ENCODE assay signal across 8 mouse cellular contexts in genomic region chr4:126057207-126058133, GRCm38 (mm10). TPM values are rescaled to one million over a fixed set of nuclear protein-coding genes. Genes with fewer than 3 reads are reported as not detected.
DNase-seq lines count a peak whose midpoint lies in the region; ATAC-seq lines count a peak whose summit lies in the region.

No protein-coding gene starts in this region.

- peak overlapping the region; percentile 76 for H3K4me2 ChIP-seq in heart, embryonic 11.5 days

- intact Hi-C loops in heart, postnatal 14 days (cut with DNase I): no loop called here
- intact Hi-C loops in left cerebral cortex, postnatal 14 days (cut with DNase I): no loop called here

- no peaks in the 10 kb centered on the region for H3K27me3 ChIP-seq in heart, embryonic 11.5 days (ENCODE audit: control insufficient read depth, insufficient read depth, low read length)

- peaks cover 7% of the 10 kb centered on the region for H3K36me3 ChIP-seq in heart, embryonic 11.5 days (ENCODE audit: control insufficient read depth, insufficient read depth, low read length)

- DNase-seq in heart, postnatal 14 days: no peak
- DNase-seq in MEL-GATA-1-ER (ENCODE audit: extremely low read depth, low read depth): peak; percentile 26
- no peak for DNase-seq in urinary bladder, postnatal 10 days (ENCODE audit: low spot score)
- no peak for DNase-seq in cerebellum, adult 18-20 months
- no peak for DNase-seq in left cerebral cortex, postnatal 14 days (ENCODE audit: low spot score in 2 of 2)

- peak overlapping the region; percentile 64 for H3K27ac ChIP-seq in heart, embryonic 11.5 days (ENCODE audit: low read depth, low read length)

- peak overlapping the region; percentile 75 for H3K9ac ChIP-seq in heart, embryonic 11.5 days (ENCODE audit: low read depth, low read length)

- 12% methylated on average over 19 of the region's 19 CpGs for WGBS in heart, embryonic 11.5 days (ENCODE audit: insufficient replicate concordance)

- peaks cover 6% of the 10 kb centered on the region for H3K4me1 ChIP-seq in heart, embryonic 11.5 days (ENCODE audit: control insufficient read depth, insufficient read depth, low read length)

- H3K9me3 ChIP-seq in heart, embryonic 11.5 days (replicated peaks; ENCODE audit: control insufficient read depth, low read length): no peaks in the 10 kb centered on the region

- H3K4me3 ChIP-seq in heart, embryonic 11.5 days (ENCODE audit: low read depth, low read length): peak overlapping the region; percentile 73

- no peak for ATAC-seq in heart, embryonic 11.5 days (replicated peaks; ENCODE audit: insufficient number of reproducible peaks, low FRiP score, low TSS enrichment)
- ATAC-seq in granulocyte monocyte progenitor cell, adult 5-6 weeks (replicated peaks; ENCODE audit: poor library complexity, severe bottlenecking): peak; percentile 49
- ATAC-seq in megakaryocyte, adult 5-6 weeks (ENCODE audit: poor library complexity, severe bottlenecking): peak; percentile 43

RNA-seq across cellular contexts. Expression of gene Oscp1, which starts 0.9 kb away (rescaled TPM):
- polyA plus RNA-seq in heart, embryonic 11.5 days (2014; fragmentation: Nextera tagmentation; extraction: Ambion mirVana): 5.3 TPM in 2 replicates
- total RNA-seq in heart, postnatal 14 days (2021): 1 to 10 TPM; 1.8 to 2.4 TPM
- total RNA-seq in granulocyte monocyte progenitor cell, adult 5-6 weeks (2014; fragmentation: Nextera tagmentation): 4.6 and 12.2 TPM in 2 replicates
- total RNA-seq in granulocyte monocyte progenitor cell, adult 5-6 weeks (2017): 4.4 and 20.5 TPM in 2 replicates
- total RNA-seq in megakaryocyte, adult 5-6 weeks (2015): 0.75 and 0.83 TPM in 2 replicates
- 4.0 and 5.7 TPM in 2 replicates for total RNA-seq in megakaryocyte, adult 5-6 weeks (2017)
- 10 to 100 TPM; 49.7 to 55.3 TPM for total RNA-seq in left cerebral cortex, postnatal 14 days (2021)

RNA-seq across cellular contexts. Expression of gene Mrps15, which starts 10.7 kb away (rescaled TPM):
- polyA plus RNA-seq in heart, embryonic 11.5 days (2014; fragmentation: Nextera tagmentation; extraction: Ambion mirVana): 136 and 155 TPM in 2 replicates
- total RNA-seq in heart, postnatal 14 days (2021): 10 to 100 TPM; 65.6 to 66.3 TPM
- 135 and 152 TPM in 2 replicates for total RNA-seq in granulocyte monocyte progenitor cell, adult 5-6 weeks (2014; fragmentation: Nextera tagmentation)
- total RNA-seq in granulocyte monocyte progenitor cell, adult 5-6 weeks (2017): 64.2 and 89.9 TPM in 2 replicates
- total RNA-seq in megakaryocyte, adult 5-6 weeks (2015): 120 and 147 TPM in 2 replicates
- 64.5 and 68.3 TPM in 2 replicates for total RNA-seq in megakaryocyte, adult 5-6 weeks (2017)
- 10 to 100 TPM; 40.7 to 48.7 TPM for total RNA-seq in left cerebral cortex, postnatal 14 days (2021)

RNA-seq across cellular contexts. Expression of gene Csf3r, which starts 33.1 kb away (rescaled TPM):
- polyA plus RNA-seq in heart, embryonic 11.5 days (2014; fragmentation: Nextera tagmentation; extraction: Ambion mirVana): 0.33 and 0.70 TPM in 2 replicates
- total RNA-seq in heart, postnatal 14 days (2021): 1 to 10 TPM in 1 of 2 experiments, under 1 TPM in 1; 0.67 to 2.1 TPM
- total RNA-seq in granulocyte monocyte progenitor cell, adult 5-6 weeks (2014; fragmentation: Nextera tagmentation): 111 and 141 TPM in 2 replicates
- total RNA-seq in granulocyte monocyte progenitor cell, adult 5-6 weeks (2017): 81.6 and 90.2 TPM in 2 replicates
- 214 and 215 TPM in 2 replicates for total RNA-seq in megakaryocyte, adult 5-6 weeks (2015)
- 103 and 121 TPM in 2 replicates for total RNA-seq in megakaryocyte, adult 5-6 weeks (2017)
- 1 to 10 TPM; 3.3 to 3.7 TPM for total RNA-seq in left cerebral cortex, postnatal 14 days (2021)

RNA-seq across cellular contexts. Expression of gene Lsm10, which starts 39.0 kb away (rescaled TPM):
- 42.8 and 44.5 TPM in 2 replicates for polyA plus RNA-seq in heart, embryonic 11.5 days (2014; fragmentation: Nextera tagmentation; extraction: Ambion mirVana)
- total RNA-seq in heart, postnatal 14 days (2021): 10 to 100 TPM in 1 of 2 experiments, 1 to 10 TPM in 1; 9.2 to 12.8 TPM
- total RNA-seq in granulocyte monocyte progenitor cell, adult 5-6 weeks (2014; fragmentation: Nextera tagmentation): 14.2 and 23.0 TPM in 2 replicates
- total RNA-seq in granulocyte monocyte progenitor cell, adult 5-6 weeks (2017): 10.9 and 12.5 TPM in 2 replicates
- 47.3 and 54.9 TPM in 2 replicates for total RNA-seq in megakaryocyte, adult 5-6 weeks (2015)
- 19.3 and 21.7 TPM in 2 replicates for total RNA-seq in megakaryocyte, adult 5-6 weeks (2017)
- 10 to 100 TPM; 14.7 to 15.4 TPM for total RNA-seq in left cerebral cortex, postnatal 14 days (2021)

RNA-seq across cellular contexts. Expression of gene Stk40, which starts 46.3 kb away (rescaled TPM):
- 18.5 and 23.2 TPM in 2 replicates for polyA plus RNA-seq in heart, embryonic 11.5 days (2014; fragmentation: Nextera tagmentation; extraction: Ambion mirVana)
- total RNA-seq in heart, postnatal 14 days (2021): 10 to 100 TPM; 28.0 to 29.5 TPM
- total RNA-seq in granulocyte monocyte progenitor cell, adult 5-6 weeks (2014; fragmentation: Nextera tagmentation): 5.9 and 6.3 TPM in 2 replicates
- total RNA-seq in granulocyte monocyte progenitor cell, adult 5-6 weeks (2017): 2.9 and 3.6 TPM in 2 replicates
- 20.8 and 21.4 TPM in 2 replicates for total RNA-seq in megakaryocyte, adult 5-6 weeks (2015)
- 22.5 and 32.8 TPM in 2 replicates for total RNA-seq in megakaryocyte, adult 5-6 weeks (2017)
- 10 to 100 TPM; 26.5 to 28.8 TPM for total RNA-seq in left cerebral cortex, postnatal 14 days (2021)

Comparison
In these comparisons a context has a peak if more than half of its experiments do, and no peak if none do; other contexts are left out.
1. RNA of gene Csf3r, which starts 33.1 kb away (total RNA-seq): 103 to 215 TPM in megakaryocyte, adult 5-6 weeks and 81.6 to 141 TPM in granulocyte monocyte progenitor cell, adult 5-6 weeks; 3.3 to 3.7 TPM in left cerebral cortex, postnatal 14 days and 0.67 to 2.1 TPM in heart, postnatal 14 days; every median in the first group is over 10 times any median in the second.